Mouse (Mus musculus): ENCODE data around the gene Atp5l.

DNA sequence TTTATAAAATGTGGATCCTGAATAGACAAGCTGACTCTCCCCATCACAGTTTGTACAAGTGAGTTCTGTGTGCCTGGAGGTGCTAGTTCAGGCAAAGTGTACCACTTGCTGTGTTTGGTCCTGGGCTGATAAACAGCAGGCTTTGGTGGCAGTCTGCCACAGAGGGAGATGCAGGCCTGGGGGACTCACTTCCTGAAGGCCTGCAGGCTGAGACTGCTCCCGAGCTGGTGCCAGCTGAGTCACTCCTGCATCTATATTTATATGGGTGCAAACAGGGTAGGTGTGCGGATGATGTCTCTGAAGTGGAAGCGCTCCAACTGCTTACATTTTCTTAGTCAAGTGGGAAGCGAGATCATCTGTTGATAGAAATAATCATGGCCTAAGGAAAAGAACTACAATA lies 14.9 kb downstream of the Atp5l start:
- TF ChIP-seq POLR2A (IDR thresholded peaks at IDR 0.05; ENCODE audit: insufficient read length, low read depth), result no peak
- no peak for TF ChIP-seq TCF3 (IDR thresholded peaks at IDR 0.05; ENCODE audit: insufficient read length, low read depth)
- TF ChIP-seq MYOD1 (IDR thresholded peaks at IDR 0.05; ENCODE audit: control insufficient read depth in 1 of 3, insufficient read length in 2 of 3, low read depth in 2 of 3), result no peak
- no peak for TF ChIP-seq E2F4 (IDR thresholded peaks at IDR 0.05; ENCODE audit: insufficient read depth)
- no peak for TF ChIP-seq MAX (IDR thresholded peaks at IDR 0.05; ENCODE audit: low read depth)
- TF ChIP-seq TCF12 (IDR thresholded peaks at IDR 0.05; ENCODE audit: insufficient read depth, poor library complexity, severe bottlenecking), result no peak

All from myocyte (in vitro differentiated cells).